In genomic region chr2:121022918-121023317, GRCm38 (mm10) we compare ENCODE assay signal across 20 mouse cellular contexts. TPM values are rescaled to one million over a fixed set of nuclear protein-coding genes. Genes with fewer than 3 reads are reported as not detected.
DNase-seq lines count a peak whose midpoint lies in the region; ATAC-seq and TF ChIP-seq lines count a peak whose summit lies in the region.
"Had no signal": no experiment of that assay in that cellular context is flagged by ENCODE, and none has a peak within 500 bp of the region (broad histone marks: within the 10 kb centered on the region; RNA-seq: fewer than 3 reads in every experiment).

No protein-coding gene starts in this region.

- no peak overlapping the region for H3K4me2 ChIP-seq in kidney, embryonic 15.5 days
- H3K4me2 ChIP-seq in stomach, postnatal 0 days (replicated peaks; ENCODE audit: low read depth) = no peak overlapping the region
- H3K4me2 ChIP-seq: forebrain, embryonic 15.5 days had no signal

- peak; percentile 58 for DNase-seq in kidney, adult 2 months
- DNase-seq in adrenal gland, postnatal 36 days = peak; percentile 30 to 34
- DNase-seq in kidney, adult 9 months = peak; percentile 34
- DNase-seq in stomach, postnatal 0 days (ENCODE audit: low spot score) = no peak
- DNase-seq in left cerebral cortex, adult 8-10 months (ENCODE audit: low spot score in 2 of 2) = no peak
- DNase-seq in ovary, postnatal 36 days (ENCODE audit: low spot score) = no peak
- DNase-seq: cerebellum, adult 11 months; cerebellum, postnatal 25 days; embryo, embryonic 11 days; gastrocnemius, postnatal 25 days; lung, adult 18-20 months; midbrain, embryonic 14.5 days; right cerebral cortex, postnatal 14 days had no signal

- no peaks in the 10 kb centered on the region for H3K27me3 ChIP-seq in kidney, adult 2 months (replicated peaks; ENCODE audit: control insufficient read depth, insufficient read depth, low read length)
- H3K27me3 ChIP-seq in kidney, embryonic 15.5 days = peaks cover 3% of the 10 kb centered on the region; the same call in 1 of the 2 replicates
- no peaks in the 10 kb centered on the region for H3K27me3 ChIP-seq in stomach, postnatal 0 days (ENCODE audit: control insufficient read depth, insufficient read depth, low read length)
- H3K27me3 ChIP-seq: forebrain, embryonic 15.5 days had no signal

- no peak overlapping the region for H3K27ac ChIP-seq in kidney, adult 2 months (ENCODE audit: insufficient read depth, low read depth, low read length)
- H3K27ac ChIP-seq in kidney, embryonic 15.5 days = no peak overlapping the region
- H3K27ac ChIP-seq in stomach, postnatal 0 days (replicated peaks) = no peak overlapping the region
- H3K27ac ChIP-seq: forebrain, embryonic 15.5 days had no signal

- H3K9ac ChIP-seq in kidney, embryonic 15.5 days = no peak overlapping the region
- no peak overlapping the region for H3K9ac ChIP-seq in stomach, postnatal 0 days (ENCODE audit: low read length)
- H3K9ac ChIP-seq: forebrain, embryonic 15.5 days had no signal

- no peak for TF ChIP-seq CTCF in kidney, adult 2 months (conservative IDR thresholded peaks at IDR 0.05; ENCODE audit: insufficient read depth, insufficient read length, low read depth, low read length)
- no peak for TF ChIP-seq CTCF in stomach, postnatal 0 days (IDR thresholded peaks at IDR 0.05; ENCODE audit: low read depth)

- no peak overlapping the region for H3K4me3 ChIP-seq in kidney, adult 2 months (ENCODE audit: insufficient read depth, low read depth, low read length)
- H3K4me3 ChIP-seq in kidney, embryonic 15.5 days (replicated peaks) = no peak overlapping the region
- H3K4me3 ChIP-seq in stomach, postnatal 0 days (ENCODE audit: low read depth, low read length) = no peak overlapping the region
- H3K4me3 ChIP-seq: forebrain, embryonic 15.5 days; megakaryocyte, embryonic 14.5 days; myocyte had no signal

- H3K9me3 ChIP-seq in kidney, embryonic 15.5 days (replicated peaks) = no peaks in the 10 kb centered on the region
- H3K9me3 ChIP-seq in stomach, postnatal 0 days (ENCODE audit: control insufficient read depth, low read length) = no peaks in the 10 kb centered on the region
- H3K9me3 ChIP-seq: forebrain, embryonic 15.5 days; megakaryocyte, embryonic 14.5 days had no signal

- H3K36me3 ChIP-seq in kidney, adult 2 months (ENCODE audit: control insufficient read depth, insufficient read depth, low read length) = no peaks in the 10 kb centered on the region; the same call in none of the 2 replicates
- H3K36me3 ChIP-seq in kidney, embryonic 15.5 days = peaks cover 2% of the 10 kb centered on the region
- no peaks in the 10 kb centered on the region for H3K36me3 ChIP-seq in stomach, postnatal 0 days (ENCODE audit: control insufficient read depth, insufficient read depth, low read length)

- TF ChIP-seq EP300 in stomach, postnatal 0 days (optimal IDR thresholded peaks at IDR 0.05) = no peak

- peaks cover 2% of the 10 kb centered on the region; the same call in 1 of the 2 replicates for H3K4me1 ChIP-seq in kidney, adult 2 months (ENCODE audit: control insufficient read depth, insufficient read depth, low read length)
- no peaks in the 10 kb centered on the region for H3K4me1 ChIP-seq in kidney, embryonic 15.5 days
- no peaks in the 10 kb centered on the region for H3K4me1 ChIP-seq in stomach, postnatal 0 days (replicated peaks; ENCODE audit: control insufficient read depth, insufficient read depth)
- H3K4me1 ChIP-seq: forebrain, embryonic 15.5 days had no signal

- no peak for TF ChIP-seq POLR2A in kidney, adult 2 months (IDR thresholded peaks at IDR 0.05; ENCODE audit: low read depth, low read length)

- no peak for ATAC-seq in kidney, embryonic 15.5 days (replicated peaks; ENCODE audit: low FRiP score)
- ATAC-seq in stomach, postnatal 0 days (ENCODE audit: low FRiP score, low TSS enrichment) = peak; percentile 79
- ATAC-seq: forebrain, embryonic 15.5 days; hindbrain, embryonic 16.5 days; Patski had no signal

- 33% methylated on average over 5 of the region's 5 CpGs for WGBS in kidney, adult 2 months
- WGBS in kidney, embryonic 15.5 days = 63% methylated on average over 5 of the region's 5 CpGs
- 50% methylated on average over 5 of the region's 5 CpGs for WGBS in stomach, postnatal 0 days

RNA-seq across cellular contexts. Expression of gene Epb42, which starts 14.0 kb away (rescaled TPM):
- polyA plus RNA-seq in kidney, adult 2 months (2012; rRNA removed) = 0.38 and 0.92 TPM in 2 replicates
- 2.2 and 4.1 TPM in 2 replicates for polyA plus RNA-seq in kidney, embryonic 15.5 days (2015; fragmentation: Nextera tagmentation; extraction: Ambion mirVana)
- not detected for total RNA-seq in adrenal gland, postnatal 36 days (2021)
- 0.22 and 0.23 TPM in 2 replicates for polyA plus RNA-seq in stomach, postnatal 0 days (2015; fragmentation: Nextera tagmentation; extraction: Ambion mirVana)
- total RNA-seq in left cerebral cortex, adult 8-10 months (2022) = not detected
- total RNA-seq: layer of hippocampus, postnatal 25 days had no signal
- polyA plus RNA-seq: myocyte, Patski had no signal

RNA-seq across cellular contexts. Expression of gene Ccndbp1, which starts 14.7 kb away (rescaled TPM):
- polyA plus RNA-seq in kidney, adult 2 months (2012; rRNA removed) = 34.5 and 40.7 TPM in 2 replicates
- 44.9 and 48.6 TPM in 2 replicates for polyA plus RNA-seq in kidney, embryonic 15.5 days (2015; fragmentation: Nextera tagmentation; extraction: Ambion mirVana)
- 10 to 100 TPM; 41.7 to 50.2 TPM for total RNA-seq in adrenal gland, postnatal 36 days (2021)
- 31.1 and 33.6 TPM in 2 replicates for polyA plus RNA-seq in stomach, postnatal 0 days (2015; fragmentation: Nextera tagmentation; extraction: Ambion mirVana)
- total RNA-seq in left cerebral cortex, adult 8-10 months (2022) = 10 to 100 TPM; 56.9 to 60.5 (median 59.9) TPM

RNA-seq across cellular contexts. Expression of gene Tmem62, which starts 46.1 kb away (rescaled TPM):
- polyA plus RNA-seq in kidney, adult 2 months (2012; rRNA removed) = 9.2 and 10.0 TPM in 2 replicates
- polyA plus RNA-seq in kidney, embryonic 15.5 days (2015; fragmentation: Nextera tagmentation; extraction: Ambion mirVana) = 4.8 and 5.7 TPM in 2 replicates
- total RNA-seq in adrenal gland, postnatal 36 days (2021) = 10 to 100 TPM; 10.6 to 23.8 TPM
- polyA plus RNA-seq in stomach, postnatal 0 days (2015; fragmentation: Nextera tagmentation; extraction: Ambion mirVana) = 9.9 and 10.7 TPM in 2 replicates
- 10 to 100 TPM; 22.7 to 30.4 (median 25.3) TPM for total RNA-seq in left cerebral cortex, adult 8-10 months (2022)

RNA-seq across cellular contexts. Expression of gene Ubr1, which starts 52.4 kb away (rescaled TPM):
- 22.0 and 23.0 TPM in 2 replicates for polyA plus RNA-seq in kidney, adult 2 months (2012; rRNA removed)
- polyA plus RNA-seq in kidney, embryonic 15.5 days (2015; fragmentation: Nextera tagmentation; extraction: Ambion mirVana) = 27.8 and 30.4 TPM in 2 replicates
- total RNA-seq in adrenal gland, postnatal 36 days (2021) = 10 to 100 TPM; 31.9 to 36.2 TPM
- 8.5 and 8.9 TPM in 2 replicates for polyA plus RNA-seq in stomach, postnatal 0 days (2015; fragmentation: Nextera tagmentation; extraction: Ambion mirVana)
- 10 to 100 TPM; 40.6 to 46.5 (median 44.4) TPM for total RNA-seq in left cerebral cortex, adult 8-10 months (2022)

Comparison
In these comparisons a context has a peak if more than half of its experiments do, and no peak if none do; other contexts are left out.
1. DNase-seq: peak in kidney, adult 2 months (single experiment), adrenal gland, postnatal 36 days (2 of 2) and kidney, adult 9 months (single experiment); none in stomach, postnatal 0 days (single experiment), left cerebral cortex, adult 8-10 months (0 of 2) and ovary, postnatal 36 days (single experiment).